Mouse (Mus musculus) midbrain, postnatal 0 days (tissue): ENCODE results near the gene Kalrn. TPM values are rescaled to one million over a fixed set of nuclear protein-coding genes. Genes with fewer than 3 reads are reported as not detected.

Experiments
- ATAC-seq: fragments of 200-750 bp; cut with Nextera tagmentation; 2 replicates; pipeline ENCODE4 v1.8.0; 2017; ENCODE audit warnings: moderate number of reproducible peaks, mild to moderate bottlenecking, moderate TSS enrichment, moderate library complexity; ENCODE audit not compliant: low FRiP score
- DNase-seq: peaks from one replicate; pipeline ENCODE4 v3.0.0-alpha.2; 2015; ENCODE audit warnings: low spot score
- H3K27ac ChIP-seq: fragments of 300-500 bp; sonication (generic); 2 replicates; pipeline ENCODE4 v1.5.1; 2014; ENCODE audit warnings: low read depth, mild to moderate bottlenecking, low read length, mixed read lengths
- H3K27me3 ChIP-seq: fragments of 300-500 bp; sonication (generic); 2 replicates; pipeline ENCODE4 v1.6.1; 2014; ENCODE audit warnings: low read length, control low read depth, mixed read lengths; ENCODE audit not compliant: insufficient read depth
- H3K36me3 ChIP-seq: fragments of 300-500 bp; sonication (generic); 2 replicates; pipeline ENCODE4 v1.6.1; 2014; ENCODE audit warnings: low read length, control low read depth, mixed read lengths; ENCODE audit not compliant: insufficient read depth
- H3K4me1 ChIP-seq: fragments of 300-500 bp; sonication (generic); 2 replicates; pipeline ENCODE4 v1.6.1; 2014; ENCODE audit warnings: mild to moderate bottlenecking, control low read depth, antibody characterized with exemption, low read length, mixed read lengths; ENCODE audit not compliant: insufficient read depth
- H3K4me2 ChIP-seq: fragments of 300-500 bp; sonication (generic); 2 replicates; pipeline ENCODE4 v1.6.1; 2014; ENCODE audit warnings: low read depth, mild to moderate bottlenecking, low read length, mixed read lengths; ENCODE audit not compliant: poor library complexity, severe bottlenecking
- H3K4me3 ChIP-seq: fragments of 300-500 bp; sonication (generic); 2 replicates; pipeline ENCODE4 v1.5.1; 2014; ENCODE audit warnings: low read depth, mild to moderate bottlenecking, low read length, moderate library complexity
- H3K9ac ChIP-seq: fragments of 300-500 bp; sonication (generic); replicated peaks from 2 replicates; pipeline ENCODE4 v1.6.1; 2014; ENCODE audit warnings: mild to moderate bottlenecking, low read length, moderate library complexity, mixed read lengths; ENCODE audit not compliant: poor library complexity, severe bottlenecking
- H3K9me3 ChIP-seq: fragments of 300-500 bp; sonication (generic); 2 replicates; pipeline ENCODE4 v1.6.1; 2016; ENCODE audit warnings: low read length, control low read depth
- CTCF ChIP-seq: IDR thresholded peaks from 2 replicates; pipeline ENCODE4 v1.5.1; 2016; ENCODE audit warnings: antibody characterized with exemption, mild to moderate bottlenecking
- WGBS: fragments of 180-500 bp; shearing (Covaris S2); extraction: QIAGEN DNeasy Blood & Tissue Kit; methylation state at CpG from one replicate; pipeline ENCODE4 v1.1.7; 2014; 5-methylcytosine and 5-hydroxymethylcytosine counted together
- polyA plus RNA-seq: library from polyadenylated mRNA; unstranded; fragments of >200 nt; fragmentation: Nextera tagmentation; extraction: Ambion mirVana; gene quantifications from 2 replicates; pipeline ENCODE4 v1.2.1, GENCODE M21; 2015
- total RNA-seq: library from RNA; depleted of rRNA; stranded (reverse); fragments of >200 nt; gene quantifications from 2 replicates; pipeline ENCODE4 v1.2.3, GENCODE M21; 2014

Gene Kalrn
- total and polyA plus RNA-seq, 2 experiments from 2014 or later = 23.6 to 128 TPM

DNA sequence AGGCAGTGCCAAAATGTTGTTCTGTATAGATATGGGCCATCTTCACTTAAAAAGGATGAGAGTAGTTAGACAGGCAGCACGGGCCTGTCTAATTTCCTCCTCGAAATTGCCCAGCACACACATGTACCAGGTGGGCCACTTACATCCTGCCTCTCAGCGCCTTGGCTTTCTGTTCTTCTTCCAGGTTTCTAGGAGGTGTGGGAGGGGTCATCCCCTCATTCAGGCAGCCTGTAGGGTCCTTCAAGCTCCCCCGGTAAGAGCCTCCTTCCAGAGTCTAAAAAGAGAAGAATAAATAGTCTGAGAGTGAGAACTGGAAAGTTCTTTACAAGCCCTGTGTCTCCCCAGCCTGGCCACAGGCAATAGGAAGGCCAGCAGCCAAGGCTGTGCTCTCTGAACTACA lies 533.6 kb downstream of the Kalrn start:
- Histone ChIP-seq H3K9me3 (no peaks in the 10 kb centered on the region), H3K36me3 (peaks cover 34% of the 10 kb centered on the region), H3K9ac (no peak overlapping the region), H3K4me2 (no peak overlapping the region), H3K27me3 (no peaks in the 10 kb centered on the region), H3K4me1 (no peaks in the 10 kb centered on the region), H3K4me3 (no peak overlapping the region), H3K27ac (no peak overlapping the region)
- ATAC-seq (no peak), DNase-seq (no peak)
- WGBS = 91% methylated on average over 4 of the region's 4 CpGs
- TF ChIP-seq CTCF = no peak

DNA sequence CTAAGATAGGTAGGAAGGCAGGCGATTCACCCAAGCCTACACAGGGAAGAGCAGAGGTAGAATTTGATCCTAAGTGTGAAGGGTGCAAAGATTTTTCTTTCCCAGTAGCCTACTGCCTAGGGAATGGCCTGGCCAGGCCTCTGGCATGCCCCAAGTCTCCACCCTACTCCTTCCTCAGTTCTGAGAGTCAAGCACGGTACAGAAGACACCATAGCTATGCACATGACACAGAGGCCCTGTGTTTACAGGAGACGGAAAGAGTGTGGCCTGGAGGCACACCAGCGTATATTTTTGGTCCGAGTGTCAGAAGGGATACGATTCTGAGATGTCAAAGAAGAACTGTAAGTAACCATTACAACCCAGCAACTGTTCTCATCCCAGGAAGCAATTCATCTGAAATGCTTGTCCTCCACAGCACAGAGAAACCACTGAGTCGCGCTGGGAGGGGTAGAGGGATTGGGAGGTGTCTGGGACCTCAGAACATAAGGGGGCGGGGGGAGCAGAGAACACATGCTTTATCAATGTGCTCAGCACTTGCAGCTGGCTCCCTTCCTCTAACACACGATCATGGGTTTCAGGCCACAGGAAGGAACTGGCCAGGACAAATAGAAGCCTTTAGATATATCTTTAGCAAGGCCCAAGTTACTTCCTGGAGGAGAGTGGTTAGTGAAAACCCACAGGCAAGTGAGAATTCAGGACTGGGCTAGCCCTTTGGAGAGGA lies 536.8 kb downstream of the Kalrn start:
- TF ChIP-seq CTCF = no peak
- ATAC-seq (no peak), DNase-seq (no peak)
- no peak overlapping the region for H3K27ac ChIP-seq
- WGBS = 87% methylated on average over 10 of the region's 10 CpGs
- H3K9me3 ChIP-seq = no peaks in the 10 kb centered on the region
- H3K36me3 ChIP-seq = peaks cover 52% of the 10 kb centered on the region
- H3K4me3 ChIP-seq = no peak overlapping the region
- no peaks in the 10 kb centered on the region for H3K4me1 ChIP-seq
- H3K4me2 ChIP-seq = no peak overlapping the region
- no peaks in the 10 kb centered on the region for H3K27me3 ChIP-seq
- no peak overlapping the region for H3K9ac ChIP-seq

DNA sequence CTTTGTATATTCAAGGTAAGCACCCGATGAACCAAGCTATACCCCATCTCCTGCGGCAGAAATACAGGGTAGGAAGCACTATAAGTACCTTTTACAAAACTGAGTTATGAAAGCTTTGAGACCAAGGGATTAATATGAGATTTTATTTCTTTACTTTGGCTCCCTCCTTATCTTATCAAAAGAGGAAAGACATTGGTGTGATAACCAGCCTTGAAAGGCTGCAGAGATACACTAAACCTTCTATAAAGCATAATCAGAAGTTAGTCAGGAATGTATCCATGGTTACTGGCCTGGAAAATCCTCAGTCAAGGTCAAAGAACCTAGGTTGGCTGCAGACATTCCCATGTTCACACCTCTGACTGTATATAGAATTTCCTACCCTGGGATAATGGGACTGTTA lies 537.6 kb downstream of the Kalrn start:
- Histone ChIP-seq H3K9ac (no peak overlapping the region), H3K4me1 (no peaks in the 10 kb centered on the region), H3K4me3 (no peak overlapping the region), H3K27me3 (no peaks in the 10 kb centered on the region), H3K27ac (no peak overlapping the region), H3K36me3 (peaks cover 58% of the 10 kb centered on the region), H3K4me2 (no peak overlapping the region), H3K9me3 (no peaks in the 10 kb centered on the region)
- DNase-seq (no peak), ATAC-seq (no peak)
- TF ChIP-seq CTCF = no peak
- 91% methylated on average over 2 of the region's 2 CpGs for WGBS

DNA sequence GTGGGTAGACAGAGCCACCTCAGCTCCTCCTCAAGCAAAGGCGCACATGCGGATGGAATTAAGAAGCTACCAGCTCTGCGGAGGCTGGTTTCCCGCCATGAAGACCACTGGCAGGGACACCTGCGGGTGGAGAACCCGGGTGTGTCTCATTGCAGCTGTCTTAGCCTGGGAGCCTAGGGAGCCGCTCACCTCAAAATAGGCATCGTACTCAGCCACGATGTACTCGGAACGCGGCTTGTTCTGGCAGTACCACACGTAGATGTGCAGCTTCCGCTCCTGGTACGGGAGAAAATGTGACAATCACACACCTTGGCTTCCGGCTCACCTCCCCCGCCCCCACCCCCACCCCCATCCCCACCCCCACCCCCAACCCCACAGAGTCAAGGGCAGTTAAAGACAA lies 539.1 kb downstream of the Kalrn start:
- Histone ChIP-seq H3K36me3 (peaks cover 64% of the 10 kb centered on the region), H3K27me3 (no peaks in the 10 kb centered on the region), H3K4me2 (no peak overlapping the region), H3K9me3 (no peaks in the 10 kb centered on the region), H3K27ac (no peak overlapping the region), H3K9ac (no peak overlapping the region), H3K4me3 (no peak overlapping the region), H3K4me1 (no peaks in the 10 kb centered on the region)
- ATAC-seq (no peak), DNase-seq (no peak)
- 95% methylated on average over 17 of the region's 17 CpGs for WGBS
- no peak for TF ChIP-seq CTCF

DNA sequence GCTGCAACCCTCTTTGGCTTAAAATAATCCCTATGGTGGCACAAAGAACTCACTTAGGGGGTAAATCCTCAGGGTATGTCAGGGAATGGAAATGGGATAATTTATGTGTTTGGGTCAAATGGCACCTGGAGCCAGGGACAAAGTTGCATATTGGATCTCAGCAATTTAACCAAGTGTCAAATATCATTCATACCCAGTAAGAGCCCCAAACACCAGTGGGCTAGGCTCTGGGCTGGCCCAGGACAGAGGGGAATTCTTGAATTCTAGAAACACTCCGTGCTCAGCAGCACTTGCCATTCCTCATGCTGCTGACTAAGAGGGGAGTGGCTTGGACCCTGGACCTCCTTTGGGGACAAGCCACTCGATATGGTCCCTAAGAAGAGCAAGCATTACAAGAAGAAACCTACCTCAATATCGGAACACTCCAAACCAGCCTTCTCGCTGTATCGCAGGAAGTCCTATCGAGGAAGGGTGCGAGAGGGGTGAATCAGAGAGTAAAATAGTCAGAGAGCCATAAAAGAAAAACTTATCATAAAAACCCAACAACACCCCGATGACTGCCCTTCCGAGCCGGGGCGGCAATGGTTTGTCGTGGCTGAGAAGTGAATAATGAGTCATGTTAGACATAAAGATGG lies 541.2 kb downstream of the Kalrn start:
- WGBS = 94% methylated on average over 12 of the region's 12 CpGs
- Histone ChIP-seq H3K4me1 (no peaks in the 10 kb centered on the region), H3K36me3 (peaks cover 62% of the 10 kb centered on the region), H3K9me3 (no peaks in the 10 kb centered on the region), H3K27me3 (no peaks in the 10 kb centered on the region), H3K4me3 (no peak overlapping the region), H3K27ac (no peak overlapping the region), H3K4me2 (no peak overlapping the region), H3K9ac (no peak overlapping the region)
- no peak for TF ChIP-seq CTCF
- DNase-seq (no peak), ATAC-seq (no peak)

DNA sequence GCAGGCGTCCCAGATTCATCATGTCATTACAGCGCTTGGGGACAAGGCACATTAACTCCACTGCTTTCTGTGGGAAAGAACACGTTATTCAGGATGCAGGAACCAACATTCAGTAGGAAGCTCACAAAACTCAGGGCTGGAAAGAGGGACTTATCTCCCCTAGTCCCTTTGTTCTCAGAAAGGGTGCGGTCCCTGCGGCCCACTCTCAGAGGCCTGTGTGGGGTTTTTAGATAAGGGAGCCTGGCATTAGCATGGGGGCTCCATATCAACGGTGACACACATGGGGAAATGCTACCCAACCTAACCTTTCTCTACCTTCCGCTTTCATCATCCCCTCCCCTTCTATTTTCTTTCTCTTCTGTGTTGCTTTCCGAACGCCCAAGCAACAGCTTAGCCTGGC lies 541.8 kb downstream of the Kalrn start:
- Histone ChIP-seq H3K27me3 (no peaks in the 10 kb centered on the region), H3K4me1 (no peaks in the 10 kb centered on the region), H3K36me3 (peaks cover 65% of the 10 kb centered on the region), H3K9me3 (no peaks in the 10 kb centered on the region), H3K9ac (no peak overlapping the region), H3K4me3 (no peak overlapping the region), H3K27ac (no peak overlapping the region), H3K4me2 (no peak overlapping the region)
- no peak for ATAC-seq
- WGBS = 81% methylated on average over 9 of the region's 9 CpGs
- no peak for DNase-seq
- no peak for TF ChIP-seq CTCF
